Mouse (Mus musculus): ENCODE results near the gene Katnb1.

The Katnb1 gene

DNA sequence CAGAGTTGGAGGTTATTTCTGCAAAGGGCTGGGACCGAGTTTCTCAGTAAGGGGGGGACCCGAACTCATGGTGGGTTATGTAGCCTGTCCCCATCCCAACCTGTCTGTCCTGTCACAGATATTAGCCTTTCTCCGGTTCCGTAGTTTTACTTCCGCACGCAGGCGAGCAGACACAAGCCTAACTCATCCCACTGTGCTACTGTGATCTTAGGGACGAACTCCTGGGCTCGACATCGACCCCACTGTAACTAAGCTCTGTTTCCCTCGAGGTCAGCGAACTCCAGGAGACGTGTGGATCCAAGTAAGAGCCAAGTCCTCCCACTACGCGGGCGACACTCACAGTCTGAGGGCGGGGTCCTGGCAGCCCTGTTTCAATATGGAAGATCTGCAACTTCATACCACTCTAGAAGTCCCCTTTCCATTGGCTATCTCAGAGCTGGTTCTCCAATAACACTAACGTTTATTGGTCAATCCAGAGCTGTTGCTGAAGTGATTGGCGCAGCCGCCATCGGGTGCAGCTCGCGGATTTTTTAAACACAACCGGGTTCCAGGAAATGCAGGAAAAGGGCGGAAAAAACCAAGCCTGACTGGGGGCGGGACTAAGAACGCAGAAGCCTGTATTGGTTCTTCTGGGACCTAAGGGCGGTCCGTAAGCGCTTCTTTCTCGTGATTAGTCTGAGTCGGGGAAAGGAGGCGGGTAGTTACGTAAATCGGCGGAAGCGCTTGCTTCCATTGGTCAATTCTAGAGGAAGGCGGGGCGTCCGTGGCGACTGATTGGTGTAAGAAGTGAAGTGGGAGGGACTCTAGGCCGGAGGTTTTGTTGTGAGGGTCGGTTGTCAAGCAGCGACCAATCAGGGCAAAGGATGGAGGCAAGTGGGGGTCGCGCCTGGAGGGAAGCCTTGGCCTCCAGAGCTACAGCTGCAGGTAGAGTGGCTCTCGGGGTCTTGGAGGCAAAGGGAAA lies at the start of gene Katnb1:
TSS of gene Katnb1 (plus strand) at position 806 of the 961 bp plus-strand sequence.
- DNase-seq (ENCODE audit: low spot score), result peak; percentile 100

DNA sequence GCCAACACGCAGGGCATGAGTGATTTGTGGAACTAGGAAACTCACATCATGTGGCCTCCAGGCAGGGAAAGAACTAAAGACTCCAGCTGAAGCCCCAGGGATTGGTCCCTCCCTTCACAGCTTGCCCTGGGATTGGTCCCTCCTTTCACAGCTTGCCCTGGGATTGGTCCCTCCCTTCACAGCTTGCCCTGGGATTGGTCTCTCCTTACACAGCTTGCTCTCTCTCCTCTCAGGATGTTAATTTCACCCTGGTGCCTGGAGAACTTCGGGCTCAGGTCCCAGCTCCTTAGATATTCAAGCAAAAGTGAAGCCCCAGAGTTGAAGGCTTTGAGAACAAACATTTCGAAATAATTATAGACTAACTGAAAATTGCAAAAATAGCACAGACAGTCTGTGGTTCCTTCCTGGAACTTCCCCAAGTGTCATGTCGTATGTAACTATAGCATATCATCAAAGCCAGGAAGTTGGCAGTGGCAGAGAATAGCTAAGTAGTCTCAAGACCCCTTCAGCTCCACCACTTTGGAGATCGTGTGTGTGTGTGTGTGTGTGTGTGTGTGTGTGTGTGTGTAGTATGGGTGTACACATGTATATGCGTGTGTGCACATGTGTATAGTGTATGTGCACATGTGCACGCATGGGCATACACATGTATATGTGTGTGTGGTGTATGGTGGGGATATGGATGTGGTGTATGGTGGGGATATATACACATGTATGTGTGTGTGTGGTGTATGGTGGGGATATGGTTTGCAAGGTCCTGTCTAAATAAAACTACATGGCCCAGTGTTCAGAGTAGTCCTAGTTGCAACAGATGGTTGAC lies 43.7 kb upstream of the Katnb1 start:
- DNase-seq (ENCODE audit: low spot score), result no peak

DNA sequence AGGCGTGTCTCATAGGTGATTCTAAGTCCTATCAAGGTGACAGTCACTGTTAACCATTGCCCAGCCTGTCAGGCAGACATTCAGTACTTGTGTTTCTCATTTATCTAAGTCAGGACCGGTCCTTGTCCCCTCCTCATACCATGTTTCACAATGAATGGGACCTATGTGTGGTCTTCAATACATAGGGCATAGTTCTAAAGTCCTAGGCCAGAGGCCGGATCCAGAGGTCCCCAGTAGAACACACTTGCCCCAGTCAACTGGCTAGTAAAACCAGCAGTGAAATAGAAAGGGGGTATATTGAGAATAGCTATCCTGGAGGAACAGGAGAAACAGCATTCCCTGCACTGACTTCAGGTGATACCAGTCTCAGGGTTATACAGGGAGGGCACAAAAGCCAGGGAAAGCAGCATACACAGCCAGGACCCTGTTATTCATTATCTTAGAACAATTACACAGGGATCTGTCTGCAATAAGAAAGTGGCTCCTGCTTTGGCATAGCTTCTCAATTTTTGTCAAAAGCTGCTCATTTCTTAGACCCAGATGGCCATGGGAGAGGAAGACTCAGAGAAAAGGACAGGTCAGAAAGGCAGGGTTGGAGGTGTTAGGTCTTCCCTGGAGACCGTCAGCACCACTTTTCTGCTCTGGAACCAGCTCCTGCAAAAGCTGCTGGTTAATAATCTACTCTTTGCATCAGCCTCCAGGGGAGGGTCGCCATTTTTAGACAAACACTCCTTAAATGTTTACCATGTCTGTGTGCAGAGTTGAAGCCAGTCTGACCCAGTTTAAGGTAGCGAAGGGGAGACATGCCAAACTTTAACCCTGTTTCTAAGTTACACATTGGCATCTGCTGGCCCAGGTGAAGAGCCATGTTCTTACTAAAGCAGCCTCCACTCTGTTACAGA lies 38.9 kb upstream of the Katnb1 start:
- peak; percentile 86 for DNase-seq (ENCODE audit: low spot score)

DNA sequence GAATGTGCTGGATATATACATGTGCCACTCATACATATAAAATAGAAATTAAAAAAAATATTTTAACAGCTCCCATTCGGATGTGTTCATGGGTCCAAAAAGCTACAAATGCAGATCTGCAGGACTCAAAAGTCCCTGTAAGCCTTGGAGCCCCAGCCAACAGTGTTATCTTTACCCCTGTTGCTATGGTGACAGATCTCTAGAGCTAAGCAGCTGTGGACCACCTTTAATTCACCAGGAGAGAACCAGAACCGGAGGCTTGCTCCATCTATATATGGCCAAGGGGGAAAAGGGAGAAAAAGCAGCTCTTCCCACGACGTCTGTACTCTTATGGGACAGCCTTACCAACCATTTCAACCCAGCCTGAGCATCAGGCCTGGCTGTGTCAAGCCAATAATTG lies 36.2 kb upstream of the Katnb1 start:
- DNase-seq (ENCODE audit: low spot score), result no peak

DNA sequence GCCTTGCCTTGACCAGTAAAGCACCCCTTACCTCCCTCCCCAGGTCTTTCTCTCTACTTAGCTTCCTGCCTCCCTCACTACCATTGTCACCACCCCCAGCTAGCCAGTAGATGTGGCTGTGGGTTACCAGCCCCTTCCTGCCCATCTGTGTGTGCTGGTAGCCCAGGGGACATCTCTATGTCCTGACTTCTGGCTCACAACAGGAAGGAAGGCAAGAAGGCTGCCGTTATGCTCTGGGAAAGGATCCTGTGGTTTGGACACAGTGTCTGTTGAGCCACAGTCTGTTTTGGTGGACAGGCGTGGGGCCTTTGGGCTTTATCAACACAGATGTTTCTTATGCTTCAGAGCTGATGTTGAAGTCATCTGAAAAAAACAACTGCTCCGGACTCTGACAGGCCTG lies 34.0 kb upstream of the Katnb1 start:
- no peak for DNase-seq (ENCODE audit: low spot score)

DNA sequence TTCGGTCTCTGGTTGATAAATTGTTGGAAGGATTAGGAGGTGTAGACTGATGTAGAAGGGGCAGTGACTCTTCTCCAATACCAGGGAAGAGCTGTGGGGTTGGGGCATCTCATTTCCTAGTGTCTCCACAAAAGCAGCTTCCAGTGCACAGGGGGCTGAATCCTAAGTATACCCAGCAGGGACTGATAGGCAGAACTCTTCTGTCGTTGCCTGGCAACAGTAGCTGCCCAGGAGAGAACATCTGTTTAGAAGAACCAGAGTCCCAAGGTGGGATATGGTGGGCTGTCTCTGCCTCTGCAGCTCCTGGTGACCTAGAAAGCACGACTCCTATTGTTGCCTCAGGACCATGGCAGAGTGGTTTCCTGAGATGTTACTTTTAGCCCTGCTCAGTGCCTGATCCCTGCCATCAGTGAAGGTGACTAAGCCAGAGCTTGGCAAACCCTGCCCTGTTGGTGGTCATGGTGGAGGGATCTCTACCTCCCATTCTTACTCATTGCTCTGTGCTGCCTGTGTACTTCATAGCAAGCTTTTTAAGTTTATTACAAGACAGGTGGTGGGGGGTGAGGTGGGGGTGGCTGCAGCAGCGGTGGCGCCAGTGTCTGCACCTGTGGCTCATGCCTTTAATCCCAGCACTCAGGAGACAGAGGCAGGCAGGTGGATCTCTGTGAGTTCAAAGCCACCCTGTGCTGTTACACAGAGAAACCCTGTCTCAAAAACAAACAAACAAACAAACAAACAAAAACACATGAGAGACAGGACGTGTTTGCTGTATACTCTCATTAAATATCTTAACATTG lies 32.9 kb upstream of the Katnb1 start:
- DNase-seq (ENCODE audit: low spot score), result no peak

DNA sequence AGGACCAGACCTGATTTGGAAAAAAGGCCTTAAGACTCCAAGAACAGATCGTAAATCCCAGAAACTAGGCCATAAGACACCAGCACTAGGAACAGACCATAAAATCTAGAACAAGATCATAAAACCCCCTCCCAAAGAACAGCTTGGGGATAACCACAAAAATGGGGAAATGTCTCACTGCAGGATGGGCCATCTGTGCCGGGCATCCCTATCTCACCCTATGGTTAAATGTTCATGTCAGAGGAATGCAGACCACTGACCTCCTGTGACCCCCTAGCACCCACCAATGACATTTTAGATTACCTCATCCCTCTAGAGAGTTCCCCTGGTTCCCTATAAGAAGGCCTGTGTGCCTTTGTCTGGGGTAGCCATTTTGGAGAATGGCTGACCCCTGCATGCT lies 31.4 kb upstream of the Katnb1 start:
- DNase-seq (ENCODE audit: low spot score), result no peak

DNA sequence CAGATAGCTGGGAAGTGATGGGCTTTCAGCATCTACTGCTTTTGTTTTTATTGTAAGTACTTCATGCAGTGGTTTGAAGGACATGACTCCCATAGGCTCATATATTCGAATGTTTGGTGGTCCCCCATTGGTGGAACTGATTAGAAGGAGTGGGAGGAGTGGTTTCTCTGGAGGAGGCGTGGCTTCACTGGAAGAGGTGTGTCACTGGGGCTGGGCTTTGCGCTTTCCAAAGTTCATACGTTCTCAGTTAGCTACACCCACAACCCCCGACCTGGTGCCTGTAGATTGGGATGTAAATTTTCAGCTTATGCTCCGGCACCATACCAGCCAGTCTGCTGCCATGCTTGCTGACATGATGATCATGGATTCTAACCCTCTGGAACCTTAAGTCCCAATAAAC lies 26.5 kb upstream of the Katnb1 start:
- DNase-seq (ENCODE audit: low spot score), result no peak

DNA sequence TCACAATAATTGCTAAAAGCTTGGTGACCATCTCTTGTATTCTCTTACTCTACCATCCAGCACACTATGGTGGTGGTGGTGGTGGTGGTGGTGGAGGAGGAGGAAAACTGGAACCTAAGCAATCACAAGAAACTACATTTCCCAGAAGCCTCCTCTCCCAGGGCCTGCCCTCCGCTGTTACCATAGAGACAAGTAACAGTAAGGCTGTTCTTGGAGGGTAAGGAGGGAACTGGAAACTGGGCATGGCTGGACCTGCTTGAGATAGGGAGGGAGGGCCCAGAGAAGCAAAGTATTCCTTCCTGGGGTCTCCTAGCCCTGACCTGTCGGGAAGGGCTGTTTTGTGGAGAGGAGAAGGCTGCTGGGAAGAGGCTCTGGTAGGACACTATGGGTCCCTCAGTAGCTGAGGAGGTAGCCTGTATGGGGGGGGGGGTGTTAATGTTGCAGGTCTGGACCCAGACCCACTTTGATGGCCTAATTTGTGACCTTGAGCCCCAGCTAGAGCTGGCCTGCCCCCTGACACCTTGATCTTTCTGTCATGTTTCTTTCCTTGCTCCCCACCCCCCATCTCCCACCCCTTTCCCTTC lies 26.0 kb upstream of the Katnb1 start, which contains the start of gene Drc7:
TSS of gene Drc7 (plus strand) at position 177 of the 584 bp plus-strand sequence.
- DNase-seq (ENCODE audit: low spot score), result no peak

DNA sequence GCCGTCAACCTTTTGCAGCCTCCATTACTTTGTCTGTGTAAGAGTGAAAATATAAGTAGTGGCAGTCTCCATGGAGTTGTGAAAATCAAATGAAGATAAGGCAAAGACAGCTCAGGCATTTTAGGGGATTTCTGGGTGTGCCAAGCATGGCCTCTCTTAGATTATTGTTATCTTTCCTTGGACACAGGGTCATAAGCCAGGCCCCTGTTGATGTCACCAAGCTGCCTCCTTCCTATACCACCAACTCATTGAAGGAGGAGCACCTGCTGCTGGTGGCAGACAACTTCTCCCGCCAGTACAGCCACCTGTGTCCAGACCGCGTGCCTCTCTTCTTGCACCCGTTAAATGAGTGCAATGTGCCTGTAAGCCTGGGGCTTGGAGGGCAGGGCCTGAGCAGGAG lies 24.6 kb upstream of the Katnb1 start:
- DNase-seq (ENCODE audit: low spot score), result no peak

DNA sequence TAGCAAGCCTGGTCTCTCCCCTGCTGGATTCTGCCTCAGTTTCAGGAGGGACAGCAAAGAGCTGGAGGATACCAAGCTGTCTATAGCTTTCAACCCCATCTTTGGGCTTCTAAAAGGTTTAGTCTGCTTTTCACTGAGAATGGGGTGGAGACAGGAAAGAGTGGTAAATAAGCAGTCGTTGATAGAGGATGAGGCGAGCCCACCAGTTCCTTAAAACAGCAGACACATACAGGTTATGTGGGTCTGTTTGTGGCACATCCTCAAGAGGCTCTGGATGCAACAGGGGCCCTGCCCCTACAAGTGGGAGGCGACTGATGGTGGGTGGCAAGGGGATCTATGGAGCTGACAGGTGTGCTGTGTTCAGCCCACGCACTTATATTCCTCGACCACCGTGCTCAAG lies 22.3 kb upstream of the Katnb1 start:
- no peak for DNase-seq (ENCODE audit: low spot score)

DNA sequence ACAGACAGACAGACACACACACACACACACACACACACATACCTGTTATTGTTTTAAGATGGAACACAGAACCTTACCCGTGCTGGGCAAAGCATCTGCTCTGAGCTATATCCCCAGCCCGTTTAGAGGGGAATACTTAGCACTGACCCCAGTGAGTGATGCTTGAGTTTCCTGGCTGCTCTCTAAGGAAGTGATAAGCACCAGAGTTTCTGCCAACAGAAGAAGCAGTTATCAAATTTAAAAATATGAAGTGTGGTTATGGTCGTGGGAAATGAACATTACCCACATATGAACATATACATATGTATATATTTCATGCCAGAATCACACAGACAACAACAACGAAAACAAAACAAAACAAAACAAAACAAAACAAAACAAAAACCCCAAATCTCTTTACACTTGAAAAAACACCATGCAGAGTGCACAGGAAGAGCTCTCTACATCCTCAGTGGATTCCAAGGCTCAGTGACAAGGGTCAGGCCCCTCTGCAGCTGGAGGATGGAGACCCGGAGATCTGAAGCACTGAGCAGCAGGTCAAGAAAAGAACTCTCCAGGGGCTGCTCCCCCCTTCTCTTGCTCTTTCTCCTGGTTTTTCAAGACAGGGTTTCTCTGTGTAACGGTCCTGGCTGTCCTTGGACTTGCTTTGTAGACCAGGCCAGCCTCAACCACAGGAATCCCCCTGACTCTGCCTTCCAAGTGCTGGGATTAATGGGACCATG lies 21.0 kb upstream of the Katnb1 start:
- no peak for DNase-seq (ENCODE audit: low spot score)

DNA sequence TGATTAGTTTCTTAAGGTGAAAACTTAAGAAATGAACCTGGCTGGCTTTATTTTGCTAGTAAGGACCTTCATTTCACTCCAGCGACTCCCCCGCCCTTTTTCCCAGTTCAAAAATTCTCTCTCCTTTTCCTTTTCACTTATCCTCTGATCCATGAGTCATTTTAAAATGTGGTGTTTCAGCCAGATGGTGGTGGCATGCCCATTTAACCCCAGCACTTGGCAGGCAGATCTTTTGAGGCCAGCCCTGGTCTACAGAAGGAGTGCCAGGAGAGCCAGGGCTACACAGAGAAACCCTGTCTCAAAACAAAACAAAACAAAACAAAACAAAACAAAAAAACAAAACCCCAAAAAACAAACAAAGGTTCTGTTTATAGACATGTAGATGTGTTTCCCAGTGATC lies 16.5 kb upstream of the Katnb1 start:
- DNase-seq (ENCODE audit: low spot score), result no peak

DNA sequence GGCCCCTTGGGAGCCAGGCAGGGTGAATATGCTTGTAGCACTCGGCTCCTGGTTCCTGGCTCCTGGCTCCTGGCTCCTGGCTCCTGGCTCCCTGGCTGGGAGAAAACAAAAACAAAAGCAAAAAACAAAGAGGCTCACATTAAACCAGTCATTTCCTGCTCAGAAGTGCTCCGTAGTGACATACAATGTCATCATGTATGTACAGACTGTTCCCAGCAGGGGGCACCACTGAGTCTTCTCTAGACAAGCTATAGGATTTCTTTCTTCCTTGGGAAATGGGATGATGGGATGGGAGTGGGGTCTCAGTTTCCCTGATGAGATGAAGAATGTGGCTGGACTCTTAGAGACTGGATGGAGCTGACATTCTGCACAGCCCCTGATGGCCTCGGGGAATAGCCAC lies 13.4 kb upstream of the Katnb1 start:
- no peak for DNase-seq (ENCODE audit: low spot score)

DNA sequence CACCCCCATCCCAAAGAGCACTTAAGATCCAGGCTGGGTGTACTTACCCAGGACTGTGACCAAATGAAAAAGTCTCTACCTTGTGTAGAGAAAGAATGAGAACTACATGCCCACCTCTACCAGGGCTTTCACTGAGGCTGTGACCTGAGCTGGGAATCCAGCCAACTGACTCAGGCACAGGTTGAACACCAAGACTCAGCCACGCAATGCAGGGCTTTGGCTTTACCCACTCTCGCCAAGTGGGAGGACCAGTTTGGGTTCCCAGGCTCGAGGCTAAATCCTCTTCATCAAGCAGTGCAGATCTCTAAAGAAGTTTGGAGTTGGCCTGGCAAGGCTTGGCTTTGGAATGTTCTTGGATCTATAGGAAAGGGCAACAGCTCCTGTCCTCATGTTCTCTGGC lies 5.5 kb upstream of the Katnb1 start:
- no peak for DNase-seq (ENCODE audit: low spot score)

DNA sequence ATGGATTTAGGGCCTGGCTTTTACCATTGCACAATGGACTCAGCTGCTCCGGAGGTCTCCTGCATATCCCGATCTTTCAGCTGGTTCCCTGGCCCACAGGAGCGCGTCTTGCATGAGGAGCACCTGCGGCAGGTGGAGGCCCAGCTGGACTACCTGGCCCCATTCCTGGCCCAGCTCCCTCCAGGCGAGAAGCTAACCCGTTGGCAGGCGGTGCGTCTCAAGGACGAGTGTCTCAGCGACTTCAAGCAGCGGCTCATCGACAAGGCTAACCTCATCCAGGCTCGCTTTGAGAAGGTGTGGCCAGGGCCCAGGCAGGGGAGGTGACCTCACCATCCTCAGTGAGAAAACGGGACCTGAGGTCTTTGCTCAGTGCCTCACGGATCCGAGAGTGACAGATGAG lies 4.8 kb upstream of the Katnb1 start:
- DNase-seq (ENCODE audit: low spot score), result no peak

DNA sequence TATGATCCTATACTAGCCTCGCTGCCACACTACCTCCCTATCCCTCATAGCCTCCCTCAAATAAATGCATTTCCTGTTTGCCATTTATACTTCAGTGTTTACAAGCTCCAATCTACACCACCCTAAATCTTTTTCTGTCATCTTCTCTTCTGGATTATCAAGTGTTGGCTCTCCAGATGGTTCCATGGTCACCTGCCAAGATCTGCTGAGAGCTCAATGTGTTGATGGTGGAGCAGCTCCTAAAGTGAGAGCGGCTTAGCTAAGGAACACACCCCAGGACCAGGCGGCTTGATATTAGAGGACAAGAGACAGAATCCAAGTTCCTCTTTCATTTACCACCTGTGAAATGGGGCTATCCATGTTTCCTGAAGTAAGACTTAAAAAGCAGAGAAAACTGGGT lies 2.9 kb upstream of the Katnb1 start:
- DNase-seq (ENCODE audit: low spot score), result no peak

DNA sequence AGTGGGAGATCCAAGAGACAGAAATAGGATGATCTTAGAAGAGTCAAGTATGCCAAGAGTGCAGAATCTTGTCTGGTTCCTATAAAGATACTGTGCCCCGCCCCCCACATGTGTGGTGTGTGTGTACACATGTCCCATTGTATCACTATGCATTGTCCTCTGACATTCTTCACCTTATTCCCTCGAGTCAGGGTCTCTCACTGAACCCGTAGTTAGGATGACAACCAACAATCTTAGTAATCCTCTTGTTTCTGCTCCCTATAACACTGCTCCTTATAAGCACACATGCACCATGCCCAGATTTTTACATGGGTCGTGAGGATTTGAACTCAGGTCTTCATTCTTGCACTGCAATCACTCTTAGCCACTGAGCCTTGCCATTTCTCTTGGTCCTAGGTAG lies 1.7 kb upstream of the Katnb1 start:
- no peak for DNase-seq (ENCODE audit: low spot score)

DNA sequence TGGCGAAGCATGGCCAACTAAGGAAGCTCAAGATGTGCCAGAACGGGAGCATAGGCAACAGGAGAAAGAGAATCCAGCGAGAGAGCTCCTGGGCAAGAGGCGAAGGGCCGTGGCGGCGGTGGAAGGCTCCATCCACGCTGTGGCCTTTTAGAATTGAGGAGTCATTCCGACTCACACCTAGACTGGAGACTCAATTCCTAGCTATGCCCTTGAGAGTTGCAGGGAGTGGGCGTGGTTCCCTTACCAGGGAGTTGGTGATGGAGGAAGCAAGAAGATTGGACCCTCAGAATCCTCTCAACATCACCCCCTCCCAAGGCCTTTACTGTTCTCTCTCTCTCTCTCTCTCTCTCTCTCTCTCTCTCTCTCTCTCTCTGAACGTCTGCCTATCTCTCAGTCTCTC lies 664 bp downstream of the Katnb1 start:
- no peak for DNase-seq (ENCODE audit: low spot score)

DNA sequence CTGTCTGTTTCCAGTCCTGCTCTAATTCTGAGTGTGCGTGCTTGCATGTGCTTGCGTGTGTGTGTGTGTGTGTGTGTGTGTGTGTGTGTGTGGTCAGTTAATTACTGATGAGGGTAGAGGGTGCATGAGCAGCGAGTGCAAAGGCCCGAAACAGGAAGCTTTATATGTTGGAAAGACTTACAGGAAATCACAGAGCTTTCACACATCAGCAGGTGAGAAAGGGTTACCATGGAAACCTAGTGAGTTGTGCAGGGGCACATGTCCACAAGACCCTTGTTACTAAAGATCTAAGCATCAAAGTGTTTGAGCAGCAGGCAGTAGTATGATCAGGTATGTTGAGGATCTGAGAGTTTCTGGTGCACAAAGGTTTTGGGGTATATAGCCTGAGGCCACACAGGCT lies 3.3 kb downstream of the Katnb1 start:
- DNase-seq (ENCODE audit: low spot score), result no peak

All from yolk sac, embryonic 10.5 days (tissue).